Mouse (Mus musculus) heart, embryonic 16.5 days (tissue): ENCODE data around the gene Rnf180. TPM values are rescaled to one million over a fixed set of nuclear protein-coding genes. Genes with fewer than 3 reads are reported as not detected.
"Not testable (repeated sequence)": the region's sequence is repeated elsewhere in the genome, so short reads cannot be mapped to it uniquely, and the experiment has no call there.

ENCODE experiments used
- ATAC-seq: fragments of 200-750 bp; cut with Nextera tagmentation; replicated peaks from 2 replicates; pipeline ENCODE4 v1.8.0; 2017; ENCODE audit warnings: moderate number of reproducible peaks; ENCODE audit not compliant: insufficient read depth, low FRiP score; ENCODE audit errors: extremely low read depth
- H3K27ac ChIP-seq: fragments of 300-500 bp; sonication (generic); 2 replicates; pipeline ENCODE4 v1.5.1; 2014; ENCODE audit warnings: mild to moderate bottlenecking, low read length, control low read depth, moderate library complexity
- H3K27me3 ChIP-seq: fragments of 300-500 bp; sonication (generic); 2 replicates; pipeline ENCODE4 v1.6.1; 2014; ENCODE audit warnings: low read length, mixed read lengths; ENCODE audit not compliant: control insufficient read depth, insufficient read depth
- H3K36me3 ChIP-seq: fragments of 300-500 bp; sonication (generic); 2 replicates; pipeline ENCODE4 v1.6.1; 2014; ENCODE audit not compliant: control insufficient read depth, insufficient read depth
- H3K4me1 ChIP-seq: fragments of 300-500 bp; sonication (generic); 2 replicates; pipeline ENCODE4 v1.6.1; 2014; ENCODE audit warnings: low read length, mixed read lengths; ENCODE audit not compliant: control insufficient read depth, insufficient read depth
- H3K4me2 ChIP-seq: fragments of 300-500 bp; sonication (generic); 2 replicates; pipeline ENCODE4 v1.6.1; 2014; ENCODE audit warnings: low read depth, mild to moderate bottlenecking, control low read depth, low read length
- H3K4me3 ChIP-seq: fragments of 300-500 bp; sonication (generic); 2 replicates; pipeline ENCODE4 v1.5.1; 2014; ENCODE audit warnings: mild to moderate bottlenecking, control low read depth, low read length
- H3K9ac ChIP-seq: fragments of 300-500 bp; sonication (generic); 2 replicates; pipeline ENCODE4 v1.6.1; 2014; ENCODE audit warnings: low read length, control low read depth
- H3K9me3 ChIP-seq: fragments of 300-500 bp; sonication (generic); replicated peaks from 2 replicates; pipeline ENCODE4 v1.6.1; 2016; ENCODE audit warnings: low read length; ENCODE audit not compliant: control insufficient read depth
- WGBS: fragments of 180-500 bp; shearing (Covaris S2); extraction: QIAGEN DNeasy Blood & Tissue Kit; methylation state at CpG from one replicate; pipeline ENCODE4 v1.1.7; 2014; 5-methylcytosine and 5-hydroxymethylcytosine counted together
- polyA plus RNA-seq: library from polyadenylated mRNA; unstranded; fragments of >200 nt; fragmentation: Nextera tagmentation; extraction: Ambion mirVana; gene quantifications from 2 replicates; pipeline ENCODE4 v1.2.1, GENCODE M21; 2015

The Rnf180 gene
- 1.7 and 1.9 TPM in 2 replicates for polyA plus RNA-seq

DNA sequence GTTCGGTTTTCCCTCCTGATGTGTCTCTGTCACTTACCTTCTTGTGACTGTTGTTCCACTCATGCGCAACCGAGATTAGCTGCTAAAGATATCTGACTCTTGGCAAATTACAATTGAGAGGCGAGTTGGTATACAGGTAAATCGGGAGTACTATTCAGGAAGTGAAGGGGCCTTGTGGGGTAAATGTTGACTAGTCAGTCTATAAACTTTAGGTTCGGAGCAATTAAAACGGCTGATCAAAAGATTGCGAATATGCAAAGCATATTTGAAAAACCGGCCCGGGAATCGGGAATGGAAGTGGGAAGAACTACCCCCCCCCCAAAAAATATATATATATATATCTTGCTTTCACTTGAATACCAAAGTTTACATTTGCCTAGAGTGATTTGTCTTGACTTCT is at the start of gene Rnf180:
Gene Rnf180, minus strand, starts transcription at position 101 of the 400 bp plus-strand sequence.
- no peak within 1 kb of the TSS for H3K27ac ChIP-seq
- no peak for ATAC-seq

GRCm38 (mm10) chr13:105331199-105331968 is 36.8 kb upstream of the Rnf180 start:
- ATAC-seq: no peak
- Histone ChIP-seq H3K9me3 (no peaks in the 10 kb centered on the region), H3K27ac (no peak overlapping the region), H3K4me1 (no peaks in the 10 kb centered on the region), H3K4me2 (no peak overlapping the region), H3K4me3 (no peak overlapping the region), H3K36me3 (no peaks in the 10 kb centered on the region), H3K9ac (no peak overlapping the region), H3K27me3 (no peaks in the 10 kb centered on the region)
- WGBS: 54% methylated on average over 5 of the region's 5 CpGs

More for the DNA sequence above, at the start of gene Rnf180:
- Histone ChIP-seq H3K9me3 (no peaks in the 10 kb centered on the region), H3K36me3 (no peaks in the 10 kb centered on the region), H3K4me3 (peak within 1 kb of the TSS; percentile 82), H3K9ac (peak within 1 kb of the TSS; percentile 83), H3K4me2 (peak within 1 kb of the TSS; percentile 99), H3K27me3 (0 out of 2 replicates have a peak, but pooled peaks cover 2% of the 10 kb centered on the region), H3K4me1 (peaks cover 8% of the 10 kb centered on the region)
- 55% methylated on average over 11 of the region's 11 CpGs for WGBS

GRCm38 (mm10) chr13:105326946-105327345 is 32.3 kb upstream of the Rnf180 start:
- no peak overlapping the region for H3K9ac ChIP-seq
- no peak for ATAC-seq
- H3K4me2 ChIP-seq: no peak overlapping the region
- no peak overlapping the region for H3K4me3 ChIP-seq
- no peak overlapping the region for H3K27ac ChIP-seq
- no peaks in the 10 kb centered on the region for H3K4me1 ChIP-seq
- no peaks in the 10 kb centered on the region for H3K36me3 ChIP-seq
- no peaks in the 10 kb centered on the region for H3K27me3 ChIP-seq
- 59% methylated on average over 1 of the region's 1 CpGs for WGBS
- H3K9me3 ChIP-seq: no peaks in the 10 kb centered on the region

- H3K27ac ChIP-seq: no peak overlapping the region
- no peaks in the 10 kb centered on the region for H3K27me3 ChIP-seq
- ATAC-seq: no peak
- H3K4me2 ChIP-seq: no peak overlapping the region
- 70% methylated on average over 1 of the region's 1 CpGs for WGBS
- H3K4me1 ChIP-seq: no peaks in the 10 kb centered on the region
- H3K36me3 ChIP-seq: no peaks in the 10 kb centered on the region
- no peak overlapping the region for H3K4me3 ChIP-seq
- H3K9me3 ChIP-seq: no peaks in the 10 kb centered on the region
- no peak overlapping the region for H3K9ac ChIP-seq
These were observed 22.3 kb upstream of the Rnf180 start for GRCm38 (mm10) chr13:105316926-105317325.

DNA sequence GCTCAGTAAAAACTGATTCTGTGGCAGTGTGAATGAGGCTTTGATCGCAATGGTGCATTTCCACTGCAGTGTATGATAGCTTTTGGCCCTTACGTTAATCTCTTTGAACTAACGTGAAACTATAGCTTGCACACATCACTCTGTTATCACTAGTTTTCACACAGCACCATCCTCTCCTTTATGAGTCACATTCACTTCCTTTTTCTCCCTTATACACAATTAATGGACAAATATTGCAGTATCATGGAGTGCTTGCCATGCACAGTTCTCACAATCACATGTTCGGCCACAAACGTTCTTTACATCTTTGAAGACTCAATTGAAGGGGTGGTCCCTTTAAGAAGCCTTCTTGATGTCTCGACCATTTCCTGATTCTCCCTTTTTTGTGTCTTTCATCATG is 21.4 kb upstream of the Rnf180 start:
- H3K9ac ChIP-seq: no peak overlapping the region
- no peak overlapping the region for H3K27ac ChIP-seq
- H3K27me3 ChIP-seq: no peaks in the 10 kb centered on the region
- H3K9me3 ChIP-seq: no peaks in the 10 kb centered on the region
- no peaks in the 10 kb centered on the region for H3K36me3 ChIP-seq
- no peak for ATAC-seq
- H3K4me1 ChIP-seq: no peaks in the 10 kb centered on the region
- no peak overlapping the region for H3K4me3 ChIP-seq
- no peak overlapping the region for H3K4me2 ChIP-seq
- WGBS: 65% methylated on average over 6 of the region's 6 CpGs

- Histone ChIP-seq H3K4me2 (no peak overlapping the region), H3K4me3 (no peak overlapping the region), H3K36me3 (no peaks in the 10 kb centered on the region), H3K27ac (no peak overlapping the region), H3K9me3 (no peaks in the 10 kb centered on the region), H3K4me1 (no peaks in the 10 kb centered on the region), H3K9ac (no peak overlapping the region), H3K27me3 (no peaks in the 10 kb centered on the region)
- 66% methylated on average over 6 of the region's 6 CpGs for WGBS
- ATAC-seq: no peak
These were observed 18.1 kb upstream of the Rnf180 start for GRCm38 (mm10) chr13:105312763-105313162.

DNA sequence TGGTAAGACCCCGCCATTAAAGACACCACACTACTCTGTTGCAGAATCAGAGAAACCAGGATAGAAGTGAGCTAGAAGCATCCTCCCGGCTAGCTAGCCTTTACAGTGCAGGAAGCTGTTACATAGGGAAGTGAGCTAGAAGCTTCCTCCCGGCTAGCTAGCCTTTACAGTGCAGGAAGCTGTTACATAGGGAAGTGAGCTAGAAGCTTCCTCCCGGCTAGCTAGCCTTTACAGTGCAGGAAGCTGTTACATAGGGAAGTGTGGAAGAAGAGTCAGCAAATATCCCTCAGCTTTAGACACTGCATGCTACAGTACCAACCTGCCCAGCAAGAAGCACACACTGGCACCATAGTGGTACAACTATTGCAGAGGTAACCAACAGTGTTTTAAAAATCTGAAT is 15.9 kb upstream of the Rnf180 start:
- not testable (repeated sequence) for H3K36me3 ChIP-seq, H3K27ac ChIP-seq, H3K4me1 ChIP-seq, H3K9ac ChIP-seq, ATAC-seq, H3K4me3 ChIP-seq, H3K9me3 ChIP-seq, H3K4me2 ChIP-seq, H3K27me3 ChIP-seq
- WGBS: 63% methylated on average over 4 of the region's 4 CpGs

- Histone ChIP-seq H3K27ac (no peak overlapping the region), H3K9ac (no peak overlapping the region), H3K27me3 (no peaks in the 10 kb centered on the region), H3K4me3 (no peak overlapping the region), H3K9me3 (no peaks in the 10 kb centered on the region), H3K36me3 (no peaks in the 10 kb centered on the region), H3K4me2 (no peak overlapping the region), H3K4me1 (no peaks in the 10 kb centered on the region)
- no peak for ATAC-seq
- 75% methylated on average over 2 of the region's 2 CpGs for WGBS
These were observed 10.9 kb upstream of the Rnf180 start for GRCm38 (mm10) chr13:105305513-105305912.

DNA sequence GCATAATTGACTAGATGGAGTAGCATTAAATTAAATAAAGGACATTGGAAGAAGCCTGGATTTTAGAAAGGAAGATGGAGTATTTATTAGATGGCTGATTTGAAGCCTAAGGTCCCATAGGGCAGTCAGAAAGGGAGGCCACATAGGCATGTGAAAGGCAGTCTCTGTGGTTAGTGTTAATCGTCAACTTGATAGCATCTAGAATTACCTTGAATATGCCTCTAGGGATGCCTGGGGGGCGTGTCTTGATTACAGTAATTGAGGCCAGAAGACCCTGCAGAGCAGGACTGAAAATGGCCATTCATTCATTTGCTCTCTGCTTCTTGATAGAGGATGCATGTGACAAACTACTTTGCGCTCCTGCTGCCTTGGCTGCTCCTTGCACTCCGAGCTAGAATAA is 9.4 kb upstream of the Rnf180 start:
- H3K4me2 ChIP-seq: no peak overlapping the region
- WGBS: 70% methylated on average over 4 of the region's 4 CpGs
- H3K9me3 ChIP-seq: no peaks in the 10 kb centered on the region
- no peak overlapping the region for H3K27ac ChIP-seq
- no peak overlapping the region for H3K9ac ChIP-seq
- H3K36me3 ChIP-seq: no peaks in the 10 kb centered on the region
- no peaks in the 10 kb centered on the region for H3K4me1 ChIP-seq
- no peaks in the 10 kb centered on the region for H3K27me3 ChIP-seq
- ATAC-seq: no peak
- no peak overlapping the region for H3K4me3 ChIP-seq
